Mouse (Mus musculus): ENCODE measurements at regions not wholly inside any gene's neighbourhood (a gene's known extent, or its start where the extent isn't known, plus 50 kb on each side); places are given as distances from the start of the nearest gene placed in this dataset.

DNA sequence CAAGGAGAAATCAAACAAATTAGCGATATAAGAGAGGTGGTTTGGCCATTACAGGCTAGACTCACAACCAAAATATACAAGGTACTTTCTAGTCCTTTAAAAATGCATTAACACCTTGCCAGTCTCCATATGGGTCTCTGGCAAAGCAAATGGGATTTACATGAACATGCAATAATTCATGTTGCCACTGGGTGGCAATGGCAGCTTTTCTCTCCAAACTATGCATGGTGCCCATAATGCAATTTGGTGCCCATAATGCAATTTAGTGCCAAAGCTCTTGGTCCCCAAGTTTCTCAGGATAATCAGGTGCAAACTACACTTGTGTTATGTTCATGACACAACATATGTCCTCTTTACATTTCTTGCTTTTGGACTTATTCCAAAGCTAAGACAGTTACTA is 1126.9 kb upstream of the 4930412O13Rik start:
- H3K4me3 ChIP-seq = no peak overlapping the region
- intact Hi-C loops (cut with DNase I) = loop anchor here (2.0 to 10.0 kb wide), 2 partner anchors 1121 to 1257 kb away; no protein-coding TSS in a partner anchor
- H3K27ac ChIP-seq = no peak overlapping the region
- peak; percentile 75 for TF ChIP-seq CTCF (IDR thresholded peaks at IDR 0.05)
- peak; percentile 11 to 36 for DNase-seq (ENCODE audit: extremely low spot score in 1 of 2, low spot score in 2 of 2)

DNA sequence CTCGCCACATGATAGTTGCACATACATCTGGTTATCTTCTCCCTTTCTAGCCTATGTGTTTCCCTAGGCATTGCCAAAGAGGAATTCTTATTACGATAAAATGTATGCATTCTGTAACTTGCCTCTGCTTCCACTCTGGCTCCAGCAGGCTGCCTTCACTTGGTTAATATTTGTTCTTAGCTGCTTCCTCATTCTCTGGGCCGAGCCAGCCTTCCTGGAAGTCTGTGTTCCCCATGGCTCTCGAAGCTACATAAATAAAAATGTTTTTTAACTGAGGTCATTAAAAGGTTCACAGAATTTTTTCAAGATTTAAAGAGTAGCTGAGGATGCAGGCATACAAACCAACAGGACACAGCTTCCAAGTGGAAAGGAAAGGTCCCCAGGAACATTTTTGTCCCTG is 1124.5 kb upstream of the 4930412O13Rik start:
- no peak for TF ChIP-seq CTCF (IDR thresholded peaks at IDR 0.05)
- H3K4me3 ChIP-seq = no peak overlapping the region
- intact Hi-C loops (cut with DNase I) = loop anchor here (10.0 kb wide), 1 partner anchor 1118 kb away; no protein-coding TSS in a partner anchor
- DNase-seq (ENCODE audit: extremely low spot score in 1 of 2, low spot score in 2 of 2) = no peak
- no peak overlapping the region for H3K27ac ChIP-seq

DNA sequence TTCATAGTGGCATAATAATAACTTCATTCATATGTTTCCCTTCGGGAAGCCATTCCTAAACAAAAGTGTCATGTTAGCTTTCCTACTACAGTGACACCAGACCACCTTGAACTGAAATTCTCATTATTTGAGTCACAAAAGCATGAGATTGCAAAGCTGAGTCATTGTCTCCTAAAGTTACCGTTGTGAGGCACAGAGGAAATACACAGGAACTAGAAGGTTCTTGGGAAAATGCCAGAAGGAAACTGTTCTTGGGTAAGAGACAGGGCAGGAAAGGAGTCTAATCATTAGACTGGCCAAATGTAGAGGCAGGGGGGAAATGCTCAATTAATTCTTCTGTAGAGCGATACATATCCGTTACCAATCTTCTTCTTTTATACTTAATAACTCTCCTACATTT is 1110.4 kb upstream of the 4930412O13Rik start:
- Histone ChIP-seq H3K27ac (no peak overlapping the region), H3K4me3 (no peak overlapping the region)
- DNase-seq (ENCODE audit: extremely low spot score in 1 of 2, low spot score in 2 of 2) = no peak
- intact Hi-C loops (cut with DNase I) = no loop called here
- TF ChIP-seq CTCF (IDR thresholded peaks at IDR 0.05) = no peak

DNA sequence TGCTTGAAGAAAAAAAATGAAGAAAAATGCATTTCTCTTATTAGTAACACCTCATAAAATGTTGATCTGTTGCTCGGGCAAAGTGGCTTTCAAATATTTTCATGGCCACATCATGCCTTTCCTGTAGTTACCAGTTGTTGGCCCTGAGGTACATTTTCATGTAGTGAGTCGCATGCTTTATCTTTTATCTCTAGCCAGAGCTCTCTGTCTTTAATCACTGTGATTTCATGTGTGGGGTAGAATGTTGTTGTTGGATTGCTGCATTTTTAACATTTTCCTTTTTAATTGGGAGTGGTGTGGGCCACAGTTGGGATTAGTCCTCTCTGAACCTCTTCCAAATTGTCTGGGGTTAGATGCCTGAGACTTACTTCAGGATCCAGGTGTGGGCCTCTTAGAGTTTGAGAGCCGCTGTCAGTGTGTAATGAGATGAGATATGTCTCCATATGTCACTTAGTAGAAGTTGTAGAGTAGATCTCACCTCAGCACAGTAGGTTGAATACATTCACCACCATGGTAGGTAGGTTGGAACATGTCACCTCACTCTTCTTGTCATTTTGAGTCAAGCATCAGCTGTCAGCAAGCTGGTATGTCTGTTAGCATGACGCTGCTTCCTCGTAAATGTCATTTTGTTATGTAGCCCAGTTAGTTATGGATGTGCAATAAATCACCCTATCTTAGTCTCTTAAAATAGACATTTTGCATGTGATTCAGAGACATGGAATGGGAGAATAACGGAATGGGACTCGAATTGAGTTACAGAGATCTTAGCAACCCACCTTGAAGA is 1099.7 kb upstream of the 4930412O13Rik start:
- H3K27ac ChIP-seq = no peak overlapping the region
- TF ChIP-seq CTCF (IDR thresholded peaks at IDR 0.05) = no peak
- intact Hi-C loops (cut with DNase I) = no loop called here

DNA sequence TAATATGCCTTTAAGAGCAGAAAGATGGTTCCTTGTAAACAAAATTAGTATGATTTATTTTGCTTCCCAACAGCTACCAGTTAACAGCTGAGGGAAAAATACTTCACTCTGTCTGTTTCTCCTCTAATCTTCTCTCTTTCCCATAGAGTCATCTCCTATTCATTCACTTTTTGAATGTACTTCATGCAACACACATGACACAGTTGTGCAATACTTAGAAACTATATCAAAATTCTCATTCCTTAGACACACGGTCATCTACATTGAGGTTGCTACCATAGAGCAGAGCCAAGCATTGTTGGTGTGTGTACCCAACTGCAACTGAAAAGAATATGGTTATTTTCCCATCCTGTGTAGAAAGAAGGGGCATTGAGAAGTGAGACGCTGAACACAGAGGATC is 1098.8 kb upstream of the 4930412O13Rik start:
- intact Hi-C loops (cut with DNase I) = no loop called here

More for the DNA sequence above, 1099.7 kb upstream of the 4930412O13Rik start:
- no peak overlapping the region for H3K4me3 ChIP-seq
- DNase-seq (ENCODE audit: extremely low spot score in 1 of 2, low spot score in 2 of 2) = no peak

DNA sequence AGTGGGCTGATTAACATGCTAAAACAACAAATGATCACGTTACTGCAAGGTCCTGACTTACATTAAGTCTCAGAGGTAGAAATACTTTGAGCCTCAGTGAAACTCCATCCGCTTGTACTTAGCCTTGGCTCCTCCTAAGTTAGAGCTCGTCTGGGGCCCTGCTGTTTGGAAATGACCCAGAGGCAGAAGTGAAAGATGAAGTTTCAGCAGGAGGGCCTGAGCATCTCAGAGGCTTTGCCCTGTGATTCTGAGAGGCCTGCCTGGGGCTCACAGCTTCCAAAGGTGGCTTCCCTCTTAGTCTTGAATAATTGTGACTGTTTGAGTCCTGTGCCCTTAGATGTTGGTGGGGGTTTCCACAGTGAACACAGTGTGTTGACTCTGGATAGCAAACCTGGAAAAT is 1079.0 kb upstream of the 4930412O13Rik start:
- no peak for DNase-seq (ENCODE audit: extremely low spot score in 1 of 2, low spot score in 2 of 2)
- Histone ChIP-seq H3K27ac (no peak overlapping the region), H3K4me3 (no peak overlapping the region)
- no peak for TF ChIP-seq CTCF (IDR thresholded peaks at IDR 0.05)
- intact Hi-C loops (cut with DNase I) = no loop called here

More for the DNA sequence above, 1098.8 kb upstream of the 4930412O13Rik start:
- H3K27ac ChIP-seq = no peak overlapping the region
- no peak overlapping the region for H3K4me3 ChIP-seq
- no peak for DNase-seq (ENCODE audit: extremely low spot score in 1 of 2, low spot score in 2 of 2)
- no peak for TF ChIP-seq CTCF (IDR thresholded peaks at IDR 0.05)

DNA sequence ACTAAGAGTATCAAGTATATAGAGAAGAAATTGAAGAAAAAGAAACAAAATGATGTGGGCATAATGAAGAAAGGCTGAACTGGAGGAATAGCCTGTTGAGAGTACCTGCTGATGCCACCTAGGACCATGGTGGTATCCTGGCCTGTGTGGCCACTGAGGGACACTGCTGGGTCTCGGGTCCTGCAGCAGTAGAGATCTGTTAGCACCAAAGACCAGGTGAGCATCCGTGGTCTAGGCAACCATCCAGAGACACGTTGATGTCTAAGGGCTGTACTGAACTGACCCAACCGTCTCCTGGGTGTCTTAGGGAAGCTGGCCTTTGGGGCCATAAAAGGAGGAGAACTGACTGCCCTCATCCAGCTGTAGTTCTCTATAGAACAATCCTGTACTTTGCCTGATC is 1071.4 kb upstream of the 4930412O13Rik start:
- no peak for TF ChIP-seq CTCF (IDR thresholded peaks at IDR 0.05)
- H3K4me3 ChIP-seq = no peak overlapping the region
- H3K27ac ChIP-seq = no peak overlapping the region
- intact Hi-C loops (cut with DNase I) = no loop called here
- no peak for DNase-seq (ENCODE audit: extremely low spot score in 1 of 2, low spot score in 2 of 2)

DNA sequence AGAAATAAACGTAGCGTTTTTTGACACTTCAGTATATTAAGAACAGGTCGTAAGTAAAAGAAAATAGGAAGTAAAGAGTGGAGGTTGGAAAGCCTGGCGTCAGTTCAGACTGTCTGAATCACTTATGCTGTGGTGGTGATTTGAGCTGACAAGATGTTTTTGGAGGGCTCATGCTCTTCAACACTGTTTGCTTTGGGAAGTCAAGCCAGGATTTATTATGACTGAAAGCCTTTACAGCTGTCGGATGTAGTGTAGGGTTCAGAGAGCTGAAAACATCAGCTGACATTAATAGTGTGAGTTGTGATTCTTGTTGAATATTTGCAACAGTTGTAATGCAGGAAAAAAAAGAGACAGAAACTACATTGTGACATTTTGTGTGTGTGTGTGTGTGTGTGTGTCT is 1062.9 kb upstream of the 4930412O13Rik start:
- intact Hi-C loops (cut with DNase I) = no loop called here
- no peak for DNase-seq (ENCODE audit: extremely low spot score in 1 of 2, low spot score in 2 of 2)
- TF ChIP-seq CTCF (IDR thresholded peaks at IDR 0.05) = no peak
- Histone ChIP-seq H3K27ac (no peak overlapping the region), H3K4me3 (no peak overlapping the region)

DNA sequence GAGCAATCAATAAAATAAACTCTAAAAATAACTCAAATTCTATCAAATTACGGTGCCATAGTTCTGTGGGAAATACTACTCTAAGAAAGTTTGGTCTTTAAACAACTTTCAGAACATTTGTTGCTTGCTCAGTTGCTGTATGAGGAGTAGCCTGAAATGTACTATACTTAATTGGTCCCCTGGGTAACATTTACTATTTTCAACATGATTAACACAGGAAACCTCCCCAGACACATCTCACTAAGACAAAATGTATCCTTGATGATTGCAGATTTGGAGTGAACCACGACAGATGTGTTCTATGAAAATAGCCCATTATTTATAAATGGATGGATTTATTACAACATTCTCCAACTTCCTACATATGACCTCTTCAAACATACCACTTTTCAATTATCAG is 1055.6 kb upstream of the 4930412O13Rik start:
- TF ChIP-seq CTCF (IDR thresholded peaks at IDR 0.05) = no peak
- Histone ChIP-seq H3K27ac (no peak overlapping the region), H3K4me3 (no peak overlapping the region)
- intact Hi-C loops (cut with DNase I) = no loop called here
- DNase-seq (ENCODE audit: extremely low spot score in 1 of 2, low spot score in 2 of 2) = no peak
